Mouse (Mus musculus) bone marrow, adult 2 months (tissue): ENCODE results near the gene Siglecf.

Experiments used
- CTCF ChIP-seq: fragments of 200-500 bp; IDR thresholded peaks from 2 replicates; pipeline ENCODE4 v1.5.1; 2011; ENCODE audit warnings: low read length, control low read depth; ENCODE audit not compliant: control insufficient read depth, insufficient read depth
- POLR2A ChIP-seq: fragments of 200-500 bp; IDR thresholded peaks from 2 replicates; pipeline ENCODE4 v1.6.1; 2011; ENCODE audit warnings: low read depth, mild to moderate bottlenecking, control low read depth, low read length, borderline replicate concordance; ENCODE audit not compliant: control insufficient read depth

- TF ChIP-seq POLR2A: no peak
- TF ChIP-seq CTCF: no peak
Measured at GRCm38 (mm10) chr7:43346148-43346547, 5.0 kb upstream of the Siglecf start.
